Mouse (Mus musculus) ES-E14 (cell line): ENCODE results near the gene Ppm1h. TPM values are rescaled to one million over a fixed set of nuclear protein-coding genes. Genes with fewer than 3 reads are reported as not detected.

ENCODE experiments used
- DNase-seq: peaks from one replicate; pipeline ENCODE4 v3.0.0-alpha.2; 2013; ENCODE audit warnings: low read depth, low spot score
- H3K27ac ChIP-seq: 2 replicates; pipeline ENCODE4 v1.5.1; 2012; ENCODE audit warnings: low read depth, mild to moderate bottlenecking, low read length, moderate library complexity, mixed read lengths; ENCODE audit not compliant: poor library complexity, insufficient read depth, severe bottlenecking
- H3K36me3 ChIP-seq: 2 replicates; pipeline ENCODE4 v1.6.1; 2012; ENCODE audit warnings: mild to moderate bottlenecking, low read length, moderate library complexity, mixed read lengths; ENCODE audit not compliant: control insufficient read depth, poor library complexity, insufficient read depth, severe bottlenecking
- H3K4me1 ChIP-seq, 2 experiments: fragments of 150-350 bp in 1 of 2; sonication (generic) in 1 of 2; 2 replicates each; pipeline ENCODE4 v1.6.1; 2012; ENCODE audit warnings: low read length in 2 of 2, mild to moderate bottlenecking in 1 of 2, mixed read lengths in 1 of 2; ENCODE audit not compliant: control insufficient read depth in 2 of 2, insufficient read depth in 2 of 2, poor library complexity in 1 of 2
- H3K4me3 ChIP-seq, 2 experiments: fragments of 150-350 bp in 1 of 2; sonication (generic) in 1 of 2; 2 replicates each; pipeline ENCODE4 v1.5.1; 2012; ENCODE audit warnings: low read length in 2 of 2, low read depth in 1 of 2, mild to moderate bottlenecking in 1 of 2, mixed read lengths in 1 of 2; ENCODE audit not compliant: insufficient read depth in 1 of 2, poor library complexity in 1 of 2, severe bottlenecking in 1 of 2
- H3K9ac ChIP-seq: 2 replicates; pipeline ENCODE4 v1.6.1; 2012; ENCODE audit warnings: low read depth, mild to moderate bottlenecking, low read length, mixed read lengths; ENCODE audit not compliant: poor library complexity, insufficient read depth, severe bottlenecking
- H3K9me3 ChIP-seq: fragments of 150-350 bp; sonication (generic); 2 replicates; pipeline ENCODE4 v1.6.1; 2012; ENCODE audit warnings: low read depth, mild to moderate bottlenecking, low read length; ENCODE audit not compliant: control insufficient read depth, insufficient read depth
- CHD2 ChIP-seq: IDR thresholded peaks from 2 replicates; pipeline ENCODE4 v1.6.1; 2014; ENCODE audit warnings: mild to moderate bottlenecking, low read depth, low read length, inconsistent platforms
- HCFC1 ChIP-seq: IDR thresholded peaks from 2 replicates; pipeline ENCODE4 v1.6.1; 2012; ENCODE audit warnings: low read length, inconsistent platforms, borderline replicate concordance; ENCODE audit not compliant: insufficient read depth
- MAFK ChIP-seq: IDR thresholded peaks from 2 replicates; pipeline ENCODE4 v1.6.1; 2014; ENCODE audit warnings: mild to moderate bottlenecking, low read depth, low read length, inconsistent platforms; ENCODE audit not compliant: insufficient read depth
- ZC3H11A ChIP-seq: IDR thresholded peaks from 2 replicates; pipeline ENCODE4 v1.6.1; 2012; ENCODE audit warnings: low read depth, mild to moderate bottlenecking, inconsistent platforms, low read length, borderline replicate concordance
- ZNF384 ChIP-seq: IDR thresholded peaks from 2 replicates; pipeline ENCODE4 v1.6.1; 2012; ENCODE audit warnings: low read depth, low read length, inconsistent platforms
- in situ Hi-C, 2 experiments: fragments of 600-800 bp; cut with MboI; formaldehyde crosslinking; loops; one replicate each; pipeline ENCODE4 v1.15.1; 2025; ENCODE audit warnings: low sequenced_read_pairs in 2 of 2, inconsistent platforms in 1 of 2; ENCODE audit not compliant: unreplicated experiment in 2 of 2
- total RNA-seq: library from RNA; depleted of rRNA; stranded (reverse); fragments of 300-350 nt; gene quantifications from 2 replicates; pipeline ENCODE4 v1.2.3, GENCODE M21; 2012

Ppm1h gene
- total RNA-seq, 1 experiment, result 4.5 TPM

- in situ Hi-C loops, result no loop called here
- Histone ChIP-seq H3K9ac (no peak overlapping the region), H3K4me1 (no peaks in the 10 kb centered on the region), H3K36me3 (no peaks in the 10 kb centered on the region; the same call in 1 of the 2 replicates), H3K4me3 (no peak overlapping the region), H3K9me3 (no peaks in the 10 kb centered on the region), H3K27ac (no peak overlapping the region)
- no peak for DNase-seq
- TF ChIP-seq ZNF384 (no peak), CHD2 (no peak), ZC3H11A (no peak), MAFK (no peak), HCFC1 (no peak)
Measured at GRCm38 (mm10) chr10:122722111-122722510, 43.5 kb downstream of the Ppm1h start.

- no peak for DNase-seq
- TF ChIP-seq ZC3H11A (no peak), ZNF384 (no peak), MAFK (no peak), HCFC1 (no peak), CHD2 (no peak)
- H3K4me1 ChIP-seq, result no peaks in the 10 kb centered on the region
- no peaks in the 10 kb centered on the region for H3K36me3 ChIP-seq
- no peak overlapping the region for H3K4me3 ChIP-seq
- no peak overlapping the region for H3K27ac ChIP-seq
- H3K9me3 ChIP-seq, result no peaks in the 10 kb centered on the region
- no peak overlapping the region for H3K9ac ChIP-seq
- in situ Hi-C loops, result no loop called here
Measured at GRCm38 (mm10) chr10:122724692-122725091, 46.1 kb downstream of the Ppm1h start.

GRCm38 (mm10) chr10:122727228-122727627, 48.7 kb downstream of the Ppm1h start:
- in situ Hi-C loops, result no loop called here

DNA sequence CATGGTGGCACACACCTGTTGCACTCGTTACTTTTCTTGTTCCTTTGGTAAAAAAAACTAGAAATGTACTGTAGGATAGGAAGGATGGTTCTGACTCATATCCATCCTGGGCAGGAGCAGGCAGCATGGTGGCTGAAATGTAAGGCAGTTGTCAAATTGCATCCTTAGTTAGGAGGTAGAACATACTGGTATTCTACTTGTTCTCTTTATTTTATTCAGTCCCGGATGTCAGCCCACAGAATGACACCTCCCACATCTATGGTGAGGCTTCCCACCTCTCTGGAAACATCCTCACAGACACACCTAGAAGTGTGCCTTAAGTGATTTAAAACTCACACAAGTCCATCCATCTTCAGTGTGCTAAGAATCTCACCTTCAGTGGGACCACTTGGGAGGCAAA, 49.6 kb downstream of the Ppm1h start:
- H3K9ac ChIP-seq, result no peak overlapping the region
- TF ChIP-seq CHD2, result no peak
- no peak for TF ChIP-seq ZC3H11A
- TF ChIP-seq HCFC1, result no peak
- no peak for TF ChIP-seq ZNF384
- no peak for TF ChIP-seq MAFK
- H3K4me1 ChIP-seq, result no peaks in the 10 kb centered on the region
- H3K4me3 ChIP-seq, result no peak overlapping the region
- in situ Hi-C loops, result no loop called here
- no peak for DNase-seq
- no peaks in the 10 kb centered on the region for H3K9me3 ChIP-seq
- H3K36me3 ChIP-seq, result no peaks in the 10 kb centered on the region
- H3K27ac ChIP-seq, result no peak overlapping the region

More at GRCm38 (mm10) chr10:122727228-122727627, 48.7 kb downstream of the Ppm1h start:
- no peaks in the 10 kb centered on the region for H3K36me3 ChIP-seq
- no peak overlapping the region for H3K4me3 ChIP-seq
- H3K4me1 ChIP-seq, result no peaks in the 10 kb centered on the region
- H3K9ac ChIP-seq, result no peak overlapping the region
- no peak for DNase-seq
- TF ChIP-seq MAFK, result no peak
- TF ChIP-seq ZC3H11A, result no peak
- no peak for TF ChIP-seq HCFC1
- no peak for TF ChIP-seq ZNF384
- no peak for TF ChIP-seq CHD2
- no peak overlapping the region for H3K27ac ChIP-seq
- H3K9me3 ChIP-seq, result no peaks in the 10 kb centered on the region

- no peak for DNase-seq
- H3K4me3 ChIP-seq, result no peak overlapping the region
- no peak overlapping the region for H3K27ac ChIP-seq
- TF ChIP-seq ZNF384 (no peak), MAFK (no peak), CHD2 (no peak), HCFC1 (no peak), ZC3H11A (no peak)
- no peaks in the 10 kb centered on the region for H3K36me3 ChIP-seq
- in situ Hi-C loops, result no loop called here
- H3K9ac ChIP-seq, result no peak overlapping the region
- no peaks in the 10 kb centered on the region for H3K4me1 ChIP-seq
- H3K9me3 ChIP-seq, result no peaks in the 10 kb centered on the region
Measured at GRCm38 (mm10) chr10:122732146-122732545, 53.6 kb downstream of the Ppm1h start.
